Mouse (Mus musculus) midbrain, embryonic 15.5 days (tissue): ENCODE results near the gene Olfr221. TPM values are rescaled to one million over a fixed set of nuclear protein-coding genes. Genes with fewer than 3 reads are reported as not detected.
A peak's percentile ranks its signal among the peaks of the same experiment; 100 is the strongest.

ENCODE experiments used
- ATAC-seq: fragments of 200-750 bp; cut with Nextera tagmentation; replicated peaks from 2 replicates; pipeline ENCODE4 v1.8.0; 2017; ENCODE audit warnings: moderate TSS enrichment
- H3K27ac ChIP-seq: fragments of 300-500 bp; sonication (generic); 2 replicates; pipeline ENCODE4 v1.5.1; 2015; ENCODE audit warnings: mild to moderate bottlenecking, inconsistent platforms
- H3K27me3 ChIP-seq: fragments of 300-500 bp; sonication (generic); replicated peaks from 2 replicates; pipeline ENCODE4 v1.6.1; 2015; ENCODE audit warnings: inconsistent platforms
- H3K36me3 ChIP-seq: fragments of 300-500 bp; sonication (generic); replicated peaks from 2 replicates; pipeline ENCODE4 v1.6.1; 2015; ENCODE audit warnings: inconsistent platforms
- H3K4me1 ChIP-seq: fragments of 300-500 bp; sonication (generic); 2 replicates; pipeline ENCODE4 v1.6.1; 2015; ENCODE audit warnings: inconsistent platforms
- H3K4me2 ChIP-seq: fragments of 300-500 bp; sonication (generic); 2 replicates; pipeline ENCODE4 v1.6.1; 2015; ENCODE audit warnings: inconsistent platforms, mild to moderate bottlenecking, moderate library complexity
- H3K4me3 ChIP-seq: fragments of 300-500 bp; sonication (generic); 2 replicates; pipeline ENCODE4 v1.5.1; 2015; ENCODE audit warnings: mild to moderate bottlenecking, inconsistent platforms
- H3K9ac ChIP-seq: fragments of 300-500 bp; sonication (generic); 2 replicates; pipeline ENCODE4 v1.6.1; 2015; ENCODE audit warnings: mild to moderate bottlenecking, inconsistent platforms
- H3K9me3 ChIP-seq: fragments of 300-500 bp; sonication (generic); 2 replicates; pipeline ENCODE4 v1.6.1; 2016; ENCODE audit warnings: inconsistent platforms
- WGBS: fragments of 180-500 bp; shearing (Covaris S2); methylation state at CpG from one replicate; pipeline ENCODE4 v1.1.7; 2015; ENCODE audit warnings: mixed read lengths; 5-methylcytosine and 5-hydroxymethylcytosine counted together
- polyA plus RNA-seq: library from polyadenylated mRNA; unstranded; fragments of >200 nt; fragmentation: Nextera tagmentation; extraction: Ambion mirVana; gene quantifications from 2 replicates; pipeline ENCODE4 v1.2.1, GENCODE M21; 2015

Olfr221 gene
- polyA plus RNA-seq, 1 experiment from 2014 or later, result not detected

DNA sequence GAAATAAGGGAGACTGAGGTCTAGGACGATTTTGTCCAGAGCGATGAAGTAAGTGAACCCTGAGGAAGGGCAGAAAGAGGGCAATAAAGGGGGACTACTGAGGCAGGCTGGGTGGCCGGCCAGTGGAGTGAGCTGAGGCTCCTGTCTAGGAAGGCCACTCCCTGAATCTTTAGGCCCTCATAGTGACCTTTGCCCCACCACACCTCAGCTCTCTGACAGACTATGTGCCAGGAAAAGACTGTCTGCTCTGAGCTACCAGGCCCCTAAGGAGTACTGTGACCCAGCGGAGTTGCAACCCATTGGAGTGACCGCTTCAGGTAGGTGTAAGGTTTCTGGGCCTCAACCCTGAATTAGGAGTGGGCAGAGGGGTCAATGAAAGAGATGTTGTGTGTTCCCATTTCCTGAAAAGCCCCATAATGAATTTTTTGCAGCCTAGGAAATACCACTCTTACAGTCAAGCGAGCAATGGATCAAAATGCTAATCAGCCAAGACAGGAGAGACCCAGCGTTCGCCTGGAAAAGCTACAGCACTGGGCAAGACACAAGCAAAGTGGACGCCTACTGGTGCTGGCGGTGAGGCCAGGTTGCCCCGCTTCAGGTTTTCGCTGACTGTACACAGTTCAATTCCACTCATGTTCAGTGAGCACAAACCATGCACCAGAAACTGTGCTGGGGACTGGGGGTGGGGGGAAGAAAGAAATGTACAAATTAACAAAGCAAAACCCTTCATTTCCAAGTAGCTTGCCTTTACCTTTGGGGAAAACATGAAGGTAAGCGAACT lies 25.4 kb downstream of the Olfr221 start:
- H3K4me2 ChIP-seq, result no peak overlapping the region
- WGBS, result 69% methylated on average over 13 of the region's 13 CpGs
- ATAC-seq, result no peak
- no peaks in the 10 kb centered on the region for H3K27me3 ChIP-seq
- no peak overlapping the region for H3K9ac ChIP-seq
- H3K9me3 ChIP-seq, result no peaks in the 10 kb centered on the region
- peaks cover 62% of the 10 kb centered on the region for H3K4me1 ChIP-seq
- H3K27ac ChIP-seq, result no peak overlapping the region
- no peak overlapping the region for H3K4me3 ChIP-seq
- no peaks in the 10 kb centered on the region for H3K36me3 ChIP-seq

DNA sequence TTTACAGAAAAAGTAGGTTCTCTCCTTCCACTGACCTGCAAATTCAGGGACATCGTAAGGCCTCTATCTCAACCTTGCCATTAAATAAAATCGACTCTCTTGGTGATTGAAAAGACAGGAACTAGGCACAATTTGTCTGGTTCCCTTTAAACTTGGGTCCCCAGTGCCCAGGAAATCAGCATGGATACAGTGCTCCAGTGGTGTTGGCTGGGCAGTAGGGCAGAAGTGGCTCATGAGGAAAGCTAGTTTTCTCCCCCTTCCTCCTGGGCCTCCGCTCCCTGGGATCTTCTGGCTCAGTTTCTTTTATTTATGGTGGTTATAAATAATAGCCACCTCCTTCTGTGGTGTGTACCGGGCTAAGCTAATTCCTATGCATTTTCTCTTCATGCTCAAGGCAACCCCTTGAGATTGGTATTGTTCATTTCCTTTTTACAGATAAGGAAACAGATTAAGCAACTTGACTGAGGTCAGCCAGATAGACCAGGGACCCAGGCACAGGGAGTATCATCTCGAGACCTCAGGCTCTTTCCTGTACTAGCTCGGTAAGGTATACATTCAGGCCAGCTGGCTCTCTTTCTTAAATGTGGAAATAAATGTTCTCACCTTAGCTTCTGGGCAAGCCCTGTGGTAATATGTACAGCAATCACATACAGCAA lies 26.7 kb downstream of the Olfr221 start, which contains the start of gene Tmem253:
Gene Tmem253, plus strand, starts transcription at position 214 of the 656 bp plus-strand sequence.
- Histone ChIP-seq H3K4me1 (peaks cover 64% of the 10 kb centered on the region), H3K27ac (peak within 1 kb of the TSS; percentile 98)

DNA sequence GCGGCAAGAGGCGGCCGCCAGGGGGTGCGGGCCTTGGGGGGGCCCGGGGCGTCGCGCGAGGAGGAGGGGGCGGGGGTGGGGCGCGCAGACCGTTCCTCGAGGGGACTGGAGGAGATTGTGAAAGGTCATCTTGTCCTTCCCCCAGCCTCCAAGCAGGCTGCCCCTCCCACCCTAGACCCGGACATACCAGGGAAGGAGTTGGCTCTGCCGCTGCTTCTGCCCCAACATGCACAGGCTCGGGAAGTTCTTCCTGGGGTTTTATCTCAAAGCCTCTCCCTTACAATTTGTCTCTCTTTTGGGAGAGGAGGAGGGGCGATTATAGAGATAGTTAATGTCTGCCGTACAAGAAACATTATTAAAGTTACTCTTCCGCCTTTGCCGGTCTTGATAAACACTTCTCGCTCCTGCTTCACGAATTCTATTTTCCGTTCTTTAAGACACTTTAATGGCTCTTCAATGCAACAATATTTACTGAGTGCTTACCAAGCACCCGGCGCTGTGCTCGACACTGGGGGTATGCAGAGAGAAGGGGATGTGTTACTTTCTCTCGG lies 27.4 kb downstream of the Olfr221 start:
- ATAC-seq, result no peak

More for the DNA sequence above, 26.7 kb downstream of the Olfr221 start, which contains the start of gene Tmem253:
- Histone ChIP-seq H3K36me3 (no peaks in the 10 kb centered on the region), H3K9ac (peak within 1 kb of the TSS; percentile 75), H3K4me2 (peak within 1 kb of the TSS; percentile 67), H3K27me3 (no peaks in the 10 kb centered on the region), H3K9me3 (no peaks in the 10 kb centered on the region), H3K4me3 (peak within 1 kb of the TSS; percentile 64)
- WGBS, result 21% methylated on average over 6 of the region's 6 CpGs
- no peak for ATAC-seq

DNA sequence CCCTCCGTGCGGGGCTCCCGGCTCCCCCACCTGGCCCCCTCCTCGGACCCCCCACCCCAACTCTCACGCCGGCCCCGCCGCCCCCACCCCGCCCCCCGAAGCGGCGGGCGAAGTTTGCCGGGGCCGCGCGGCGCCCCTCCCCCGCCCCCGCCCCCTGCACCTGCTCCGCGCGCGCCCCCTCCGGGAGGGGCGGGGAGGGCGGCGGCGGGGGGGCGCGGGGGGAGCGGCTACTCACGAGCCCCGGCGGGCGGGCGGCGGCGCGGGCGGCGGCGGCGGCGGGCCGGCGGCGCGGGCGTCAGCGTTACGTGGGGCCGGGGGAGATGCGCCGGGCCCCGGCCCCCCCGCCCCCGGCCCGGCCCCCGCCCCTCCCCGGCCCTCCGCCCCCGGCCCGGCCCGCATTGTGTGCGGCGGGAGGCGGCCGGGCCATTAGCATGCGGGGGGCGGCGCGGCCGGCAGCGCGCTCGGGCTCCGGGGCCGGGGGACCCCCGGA lies 27.9 kb downstream of the Olfr221 start:
- WGBS, result under 1% methylated on average over 17 of the region's 80 CpGs
- peaks cover 75% of the 10 kb centered on the region for H3K4me1 ChIP-seq

More for the DNA sequence above, 27.4 kb downstream of the Olfr221 start:
- Histone ChIP-seq H3K27ac (peak overlapping the region; percentile 98), H3K4me1 (peaks cover 70% of the 10 kb centered on the region), H3K4me2 (peak overlapping the region; percentile 67), H3K9me3 (no peaks in the 10 kb centered on the region), H3K9ac (peak overlapping the region; percentile 75), H3K27me3 (no peaks in the 10 kb centered on the region), H3K4me3 (peak overlapping the region; percentile 64), H3K36me3 (no peaks in the 10 kb centered on the region)
- WGBS, result under 1% methylated on average over 14 of the region's 28 CpGs

DNA sequence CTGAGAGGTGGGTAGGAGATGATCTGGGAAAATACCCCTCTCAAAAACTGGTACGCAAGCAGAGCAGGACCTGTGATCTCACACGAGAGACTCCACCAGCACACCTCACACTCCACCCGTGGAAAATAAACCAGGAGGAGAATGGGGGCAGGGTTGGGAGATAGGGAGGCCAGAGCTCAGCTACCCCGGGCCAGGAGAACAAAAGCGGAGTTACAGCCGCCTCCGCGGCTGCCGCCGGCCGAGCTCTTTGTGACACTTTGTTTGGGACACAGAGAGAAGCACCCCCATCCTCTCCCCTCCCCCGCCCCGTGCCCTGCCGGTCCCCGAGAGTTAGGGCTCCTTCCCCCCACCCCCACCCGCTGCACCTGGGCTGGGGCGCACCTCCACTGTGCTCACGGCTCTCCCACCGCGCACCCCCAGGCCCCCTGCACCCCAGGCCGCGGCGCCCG lies 28.5 kb downstream of the Olfr221 start:
- H3K4me2 ChIP-seq, result peak overlapping the region; percentile 67
- peak overlapping the region; percentile 75 for H3K9ac ChIP-seq
- peak overlapping the region; percentile 98 for H3K27ac ChIP-seq
- peaks cover 76% of the 10 kb centered on the region for H3K4me1 ChIP-seq
- H3K36me3 ChIP-seq, result no peaks in the 10 kb centered on the region
- peak overlapping the region; percentile 64 for H3K4me3 ChIP-seq
- WGBS, result 4% methylated on average over 21 of the region's 24 CpGs
- no peaks in the 10 kb centered on the region for H3K9me3 ChIP-seq
- H3K27me3 ChIP-seq, result no peaks in the 10 kb centered on the region
- ATAC-seq, result peak; percentile 7; the same call in 1 of the 2 replicates

More for the DNA sequence above, 27.9 kb downstream of the Olfr221 start:
- H3K9ac ChIP-seq, result peak overlapping the region; percentile 75
- peak overlapping the region; percentile 64 for H3K4me3 ChIP-seq
- no peak for ATAC-seq
- peak overlapping the region; percentile 98 for H3K27ac ChIP-seq
- H3K4me2 ChIP-seq, result peak overlapping the region; percentile 67
- H3K9me3 ChIP-seq, result no peaks in the 10 kb centered on the region
- H3K36me3 ChIP-seq, result no peaks in the 10 kb centered on the region
- H3K27me3 ChIP-seq, result no peaks in the 10 kb centered on the region

DNA sequence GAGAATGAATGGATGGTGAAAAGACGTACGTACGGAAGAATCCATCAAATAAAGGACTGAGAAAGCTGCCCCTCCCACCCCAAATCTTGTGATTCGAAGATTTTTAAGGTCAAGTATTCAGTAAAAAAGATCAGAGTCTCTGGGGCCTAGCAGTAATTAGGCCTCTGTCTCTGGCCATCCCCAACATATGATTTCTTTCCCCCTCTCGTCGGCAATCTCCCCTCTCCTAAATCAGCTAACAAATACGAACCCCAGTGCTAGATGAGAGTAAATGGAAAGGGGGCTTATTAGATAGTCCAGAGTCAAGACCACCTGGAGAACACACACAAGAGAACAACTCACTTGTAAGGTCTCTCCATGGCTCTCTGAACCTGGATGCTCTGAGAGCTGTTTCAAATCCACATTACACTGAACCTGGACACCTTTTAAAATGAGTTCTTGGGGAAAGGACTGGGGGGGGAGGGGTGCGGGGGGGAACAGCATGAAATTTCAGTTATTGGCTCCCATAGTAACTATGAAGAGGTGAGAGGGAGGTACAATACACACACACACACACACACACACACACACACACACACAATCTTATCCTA lies 29.1 kb downstream of the Olfr221 start:
- peak overlapping the region; percentile 64 for H3K4me3 ChIP-seq
- peak overlapping the region; percentile 67 for H3K4me2 ChIP-seq
- WGBS, result 8% methylated on average over 8 of the region's 8 CpGs
- peak overlapping the region; percentile 75; the same call in 1 of the 2 replicates for H3K9ac ChIP-seq
- peaks cover 76% of the 10 kb centered on the region for H3K4me1 ChIP-seq
- H3K36me3 ChIP-seq, result no peaks in the 10 kb centered on the region
- no peaks in the 10 kb centered on the region for H3K27me3 ChIP-seq
- H3K27ac ChIP-seq, result peak overlapping the region; percentile 98
- no peak for ATAC-seq
- no peaks in the 10 kb centered on the region for H3K9me3 ChIP-seq

DNA sequence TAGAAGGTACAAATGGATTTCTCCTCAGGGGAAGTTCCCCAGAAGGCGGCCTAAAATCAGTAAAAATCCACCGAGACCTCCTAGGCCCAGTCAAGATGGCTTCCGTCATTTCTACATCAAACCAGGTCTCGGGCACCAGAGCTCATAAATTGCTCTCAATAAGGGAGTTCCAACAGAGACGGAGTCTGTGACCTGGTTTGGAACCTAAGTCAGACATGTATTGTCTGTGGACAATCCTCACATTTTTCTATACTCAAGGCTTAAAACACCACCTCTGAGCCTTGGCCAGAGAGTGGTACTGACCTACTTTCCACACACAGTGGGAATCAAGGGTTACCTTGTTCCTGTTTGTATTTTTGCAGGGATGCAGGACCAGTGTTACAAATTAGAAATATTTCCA lies 29.7 kb downstream of the Olfr221 start:
- Histone ChIP-seq H3K9ac (peak overlapping the region; percentile 9; the same call in 1 of the 2 replicates), H3K27ac (peak overlapping the region; percentile 98), H3K36me3 (no peaks in the 10 kb centered on the region), H3K27me3 (no peaks in the 10 kb centered on the region), H3K4me2 (peak overlapping the region; percentile 67), H3K4me3 (peak overlapping the region; percentile 64), H3K9me3 (no peaks in the 10 kb centered on the region), H3K4me1 (peaks cover 78% of the 10 kb centered on the region)
- no peak for ATAC-seq
- 18% methylated on average over 5 of the region's 5 CpGs for WGBS

DNA sequence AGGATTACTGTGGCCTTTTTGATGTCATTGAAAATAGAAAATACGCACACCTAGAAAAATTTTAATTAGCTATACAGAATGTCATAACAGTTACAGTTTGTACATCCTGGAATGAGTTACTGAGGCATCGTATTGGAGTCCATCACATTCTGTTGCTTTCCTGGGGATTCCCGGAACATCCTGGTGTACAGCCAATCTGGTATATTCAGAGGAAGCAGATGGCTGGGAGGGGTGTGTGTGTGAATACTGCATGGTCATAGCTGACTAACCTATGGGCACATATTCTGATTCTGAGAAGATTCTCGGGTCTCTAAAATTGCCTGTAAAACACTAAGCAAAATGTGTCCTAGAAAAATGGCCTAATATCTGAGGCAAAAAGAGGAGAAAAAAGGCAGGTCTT lies 30.2 kb downstream of the Olfr221 start:
- Histone ChIP-seq H3K27ac (peak overlapping the region; percentile 98), H3K4me3 (0 out of 2 replicates have a peak overlapping the region, but pooled peaks have one; percentile 64), H3K9ac (no peak overlapping the region), H3K4me1 (peaks cover 82% of the 10 kb centered on the region), H3K9me3 (no peaks in the 10 kb centered on the region), H3K4me2 (peak overlapping the region; percentile 67), H3K36me3 (0 out of 2 replicates have a peak, but pooled peaks cover 2% of the 10 kb centered on the region), H3K27me3 (no peaks in the 10 kb centered on the region)
- ATAC-seq, result no peak
- WGBS, result 39% methylated on average over 4 of the region's 4 CpGs

DNA sequence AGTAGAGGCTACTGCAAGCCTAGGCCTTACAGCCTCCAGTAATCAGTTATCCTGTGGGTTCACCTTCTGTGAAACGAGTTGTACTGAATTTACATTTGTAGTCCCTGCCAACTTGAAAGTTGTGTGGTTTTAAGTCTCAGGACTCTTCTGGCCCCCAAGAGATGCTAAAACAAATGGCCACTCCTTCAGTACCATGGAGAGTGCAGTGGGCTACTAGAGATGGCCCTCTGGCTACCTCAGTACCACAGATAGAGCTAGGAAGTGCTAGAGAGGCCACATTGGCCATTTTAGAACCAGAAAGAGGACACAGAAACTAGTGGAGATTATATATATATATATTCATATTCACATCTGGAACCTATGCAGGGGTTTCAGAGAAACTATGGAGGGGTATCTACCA lies 30.6 kb downstream of the Olfr221 start:
- ATAC-seq, result no peak
- Histone ChIP-seq H3K4me2 (peak overlapping the region; percentile 67), H3K4me3 (no peak overlapping the region), H3K9ac (no peak overlapping the region), H3K36me3 (peaks cover 5% of the 10 kb centered on the region; the same call in 1 of the 2 replicates), H3K9me3 (no peaks in the 10 kb centered on the region), H3K27me3 (no peaks in the 10 kb centered on the region), H3K4me1 (peaks cover 82% of the 10 kb centered on the region), H3K27ac (peak overlapping the region; percentile 98)
- 20% methylated on average over 1 of the region's 1 CpGs for WGBS

DNA sequence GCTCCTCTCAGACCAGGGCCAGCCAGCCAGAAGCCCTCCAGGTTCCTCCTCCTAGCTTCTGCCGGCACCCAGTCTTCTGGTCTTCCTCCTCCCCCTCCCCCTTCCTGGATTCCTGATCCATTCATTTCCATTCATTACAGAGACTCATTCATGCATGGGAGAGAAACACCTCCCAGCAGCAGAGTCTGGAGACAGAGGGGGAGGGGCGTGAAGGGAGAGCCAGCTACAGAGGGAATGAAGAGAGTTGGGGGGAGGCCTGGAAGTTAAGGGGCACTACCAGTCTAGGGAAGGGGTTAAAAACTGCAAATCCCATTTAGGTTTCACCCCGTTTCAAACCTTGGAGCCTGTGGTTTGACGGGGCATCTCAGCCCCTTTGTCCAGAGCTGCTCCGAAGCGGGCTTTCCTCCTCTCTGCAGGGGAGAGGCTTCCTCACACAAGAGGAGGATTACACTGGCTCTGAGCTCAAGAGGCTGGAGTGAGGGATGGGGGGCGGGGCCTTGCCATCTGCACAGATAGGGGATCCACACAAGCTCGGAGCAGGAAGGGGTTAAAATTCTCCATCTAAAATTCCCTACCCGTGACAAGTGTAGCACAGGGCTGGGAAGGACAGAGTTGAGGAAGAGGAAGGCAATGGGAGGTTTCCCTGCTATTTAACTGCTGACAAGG lies 31.7 kb downstream of the Olfr221 start:
- WGBS, result under 1% methylated on average over 9 of the region's 9 CpGs
- peak overlapping the region; percentile 55 for H3K9ac ChIP-seq

DNA sequence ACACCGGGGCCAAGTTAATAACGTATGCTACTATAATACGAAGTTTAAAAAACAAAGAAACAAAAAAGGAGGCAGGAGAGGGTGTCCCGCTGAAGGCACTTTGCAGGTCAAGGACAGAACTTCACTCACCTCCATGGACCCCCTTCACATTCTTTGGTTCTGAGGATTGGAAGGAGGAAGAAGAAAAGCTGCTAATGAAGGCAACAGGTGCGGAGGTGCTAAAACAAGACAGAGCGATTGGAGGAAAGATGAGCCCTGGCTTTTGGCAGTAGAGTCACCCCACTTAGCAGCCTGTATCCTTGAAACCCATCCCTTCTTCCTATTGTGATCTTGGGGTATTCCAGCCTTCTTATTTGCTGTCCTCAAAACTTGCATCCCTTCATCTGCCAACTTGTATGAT lies 32.4 kb downstream of the Olfr221 start:
- Histone ChIP-seq H3K4me1 (peaks cover 80% of the 10 kb centered on the region), H3K9me3 (no peaks in the 10 kb centered on the region), H3K36me3 (peaks cover 15% of the 10 kb centered on the region; the same call in 1 of the 2 replicates), H3K27me3 (no peaks in the 10 kb centered on the region), H3K27ac (peak overlapping the region; percentile 98), H3K4me3 (peak overlapping the region; percentile 39), H3K4me2 (peak overlapping the region; percentile 67), H3K9ac (peak overlapping the region; percentile 55)
- no peak for ATAC-seq
- 18% methylated on average over 6 of the region's 6 CpGs for WGBS

More for the DNA sequence above, 31.7 kb downstream of the Olfr221 start:
- H3K4me2 ChIP-seq, result peak overlapping the region; percentile 67
- H3K27me3 ChIP-seq, result no peaks in the 10 kb centered on the region
- peak overlapping the region; percentile 39 for H3K4me3 ChIP-seq
- peaks cover 80% of the 10 kb centered on the region for H3K4me1 ChIP-seq
- no peaks in the 10 kb centered on the region for H3K9me3 ChIP-seq
- peak overlapping the region; percentile 98 for H3K27ac ChIP-seq
- peaks cover 15% of the 10 kb centered on the region; the same call in 1 of the 2 replicates for H3K36me3 ChIP-seq
- peak; percentile 76 for ATAC-seq
